Mouse (Mus musculus) heart, postnatal 0 days (tissue): ENCODE results near the gene Smtnl2. TPM values are rescaled to one million over a fixed set of nuclear protein-coding genes. Genes with fewer than 3 reads are reported as not detected.
"Not testable (repeated sequence)": the region's sequence is repeated elsewhere in the genome, so short reads cannot be mapped to it uniquely, and the experiment has no call there.

Experiments
- ATAC-seq: fragments of 200-750 bp; cut with Nextera tagmentation; 2 replicates; pipeline ENCODE4 v1.8.0; 2017; ENCODE audit warnings: low read depth, moderate number of reproducible peaks, moderate library complexity; ENCODE audit not compliant: insufficient read depth
- DNase-seq: peaks from one replicate; pipeline ENCODE4 v3.0.0-alpha.2; 2016; ENCODE audit warnings: low spot score
- H3K27ac ChIP-seq: fragments of 300-500 bp; sonication (generic); 2 replicates; pipeline ENCODE4 v1.5.1; 2014; ENCODE audit warnings: low read depth, mild to moderate bottlenecking
- H3K27me3 ChIP-seq: fragments of 300-500 bp; sonication (generic); 2 replicates; pipeline ENCODE4 v1.6.1; 2014; ENCODE audit warnings: low read length, mixed read lengths; ENCODE audit not compliant: control insufficient read depth, insufficient read depth
- H3K36me3 ChIP-seq: fragments of 300-500 bp; sonication (generic); replicated peaks from 2 replicates; pipeline ENCODE4 v1.6.1; 2014; ENCODE audit warnings: low read length, mixed read lengths; ENCODE audit not compliant: control insufficient read depth, insufficient read depth
- H3K4me1 ChIP-seq: fragments of 300-500 bp; sonication (generic); 2 replicates; pipeline ENCODE4 v1.6.1; 2014; ENCODE audit warnings: antibody characterized with exemption; ENCODE audit not compliant: control insufficient read depth, insufficient read depth
- H3K4me2 ChIP-seq: fragments of 300-500 bp; sonication (generic); 2 replicates; pipeline ENCODE4 v1.6.1; 2014; ENCODE audit warnings: low read depth, mild to moderate bottlenecking, low read length, moderate library complexity
- H3K4me3 ChIP-seq: fragments of 300-500 bp; sonication (generic); 2 replicates; pipeline ENCODE4 v1.5.1; 2014; ENCODE audit warnings: low read depth, low read length
- H3K9ac ChIP-seq: fragments of 300-500 bp; sonication (generic); replicated peaks from 2 replicates; pipeline ENCODE4 v1.6.1; 2014; ENCODE audit warnings: low read depth, low read length, mixed read lengths
- H3K9me3 ChIP-seq: fragments of 300-500 bp; sonication (generic); replicated peaks from 2 replicates; pipeline ENCODE4 v1.6.1; 2016; ENCODE audit warnings: low read length; ENCODE audit not compliant: control insufficient read depth
- CTCF ChIP-seq: IDR thresholded peaks from 2 replicates; pipeline ENCODE4 v1.5.1; 2016; ENCODE audit warnings: antibody characterized with exemption, control low read depth, low read depth
- EP300 ChIP-seq: IDR thresholded peaks from 2 replicates; pipeline ENCODE4 v1.6.1; 2016; ENCODE audit warnings: antibody characterized with exemption, low read depth
- WGBS: fragments of 180-500 bp; shearing (Covaris S2); extraction: QIAGEN DNeasy Blood & Tissue Kit; methylation state at CpG from one replicate; pipeline ENCODE4 v1.1.7; 2014; 5-methylcytosine and 5-hydroxymethylcytosine counted together
- polyA plus RNA-seq: library from polyadenylated mRNA; unstranded; fragments of >200 nt; fragmentation: Nextera tagmentation; extraction: Ambion mirVana; gene quantifications from 2 replicates; pipeline ENCODE4 v1.2.1, GENCODE M21; 2015
- total RNA-seq: library from RNA; depleted of rRNA; stranded (reverse); fragments of >200 nt; gene quantifications from 2 replicates; pipeline ENCODE4 v1.2.3, GENCODE M21; 2014; ENCODE audit warnings: low replicate concordance

Smtnl2 gene
- total and polyA plus RNA-seq, 2 experiments from 2014 or later, result 72.9 to 88.5 TPM

DNA sequence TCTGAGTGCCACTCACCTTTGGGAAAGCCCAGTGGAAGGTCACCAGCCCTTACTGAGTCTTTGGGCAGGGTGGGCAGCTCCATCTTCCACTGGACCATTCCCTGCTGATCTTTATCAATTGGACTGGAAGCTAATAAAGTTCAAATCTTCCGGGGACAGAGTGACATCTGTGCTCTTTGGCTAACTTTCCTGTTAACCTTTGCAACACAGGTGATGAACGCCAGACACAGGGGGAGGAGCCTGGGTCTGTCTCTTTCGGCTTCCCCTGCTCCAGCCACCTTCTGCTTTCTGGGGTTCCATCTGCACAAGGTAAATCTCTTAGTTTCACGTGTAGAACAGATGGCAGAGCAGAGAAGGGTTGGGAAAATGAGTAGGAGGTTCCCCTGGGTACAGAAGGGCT lies 26.9 kb upstream of the Smtnl2 start:
- Histone ChIP-seq H3K27ac (no peak overlapping the region), H3K27me3 (no peaks in the 10 kb centered on the region), H3K9ac (no peak overlapping the region), H3K4me2 (no peak overlapping the region), H3K36me3 (peaks cover 12% of the 10 kb centered on the region), H3K4me1 (peaks cover 18% of the 10 kb centered on the region; the same call in 1 of the 2 replicates), H3K9me3 (no peaks in the 10 kb centered on the region), H3K4me3 (no peak overlapping the region)
- ATAC-seq (no peak), DNase-seq (no peak)
- WGBS, result 53% methylated on average over 4 of the region's 4 CpGs
- TF ChIP-seq EP300, result no peak
- no peak for TF ChIP-seq CTCF

GRCm38 (mm10) chr11:72436756-72437650 lies 25.5 kb upstream of the Smtnl2 start:
- Histone ChIP-seq H3K4me1 (peaks cover 16% of the 10 kb centered on the region; the same call in 1 of the 2 replicates), H3K36me3 (no peaks in the 10 kb centered on the region), H3K9me3 (no peaks in the 10 kb centered on the region), H3K4me3 (no peak overlapping the region), H3K9ac (no peak overlapping the region), H3K27me3 (no peaks in the 10 kb centered on the region), H3K27ac (no peak overlapping the region), H3K4me2 (no peak overlapping the region)
- DNase-seq (no peak), ATAC-seq (no peak)
- WGBS, result 87% methylated on average over 16 of the region's 16 CpGs
- TF ChIP-seq EP300 (no peak), CTCF (no peak)

DNA sequence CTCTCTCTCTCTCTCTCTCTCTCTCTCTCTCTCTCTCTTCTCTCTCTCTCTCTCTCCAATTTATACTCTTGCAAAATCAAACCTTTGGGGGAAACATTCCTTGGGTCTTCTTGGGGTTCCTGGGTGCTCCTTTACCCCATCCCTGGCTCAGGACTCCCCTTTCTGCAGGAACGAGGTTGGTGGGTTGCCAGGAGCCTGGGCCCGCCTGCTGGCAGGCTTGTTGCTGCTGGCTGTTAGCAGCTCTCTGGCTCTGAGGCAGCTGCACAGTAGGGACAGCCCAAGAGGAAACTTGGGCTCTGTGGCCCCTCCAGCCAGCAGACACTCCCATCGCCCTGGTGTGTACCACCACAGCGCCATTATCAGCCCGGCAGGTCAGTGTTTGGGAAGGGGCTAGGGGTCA lies 24.8 kb upstream of the Smtnl2 start:
- ATAC-seq (no peak), DNase-seq (no peak)
- H3K36me3 ChIP-seq, result no peaks in the 10 kb centered on the region
- no peaks in the 10 kb centered on the region for H3K27me3 ChIP-seq
- TF ChIP-seq CTCF, result no peak
- no peak for TF ChIP-seq EP300
- H3K4me3 ChIP-seq, result no peak overlapping the region
- WGBS, result 68% methylated on average over 5 of the region's 5 CpGs
- H3K27ac ChIP-seq, result no peak overlapping the region
- H3K9me3 ChIP-seq, result no peaks in the 10 kb centered on the region
- no peak overlapping the region for H3K9ac ChIP-seq
- no peak overlapping the region for H3K4me2 ChIP-seq
- peaks cover 12% of the 10 kb centered on the region; the same call in 1 of the 2 replicates for H3K4me1 ChIP-seq

DNA sequence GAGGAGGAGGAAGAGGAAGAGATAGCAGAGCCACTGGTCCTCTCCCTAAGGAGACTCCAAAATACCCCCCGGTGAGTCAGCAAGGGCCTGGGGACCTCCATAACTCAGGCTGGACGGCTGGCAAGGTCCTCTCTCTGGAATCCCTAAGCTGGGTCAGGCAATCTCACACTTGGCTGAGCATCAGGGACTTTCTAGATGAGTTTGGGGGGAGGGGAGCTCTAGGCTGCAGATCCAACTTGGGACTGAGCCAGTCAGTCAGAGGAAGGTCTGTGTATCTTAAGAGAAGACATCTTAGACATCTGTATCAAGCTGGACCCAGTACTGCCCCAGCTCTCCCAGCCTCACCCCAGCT lies 24.2 kb upstream of the Smtnl2 start:
- H3K9me3 ChIP-seq, result no peaks in the 10 kb centered on the region
- ATAC-seq (peak; percentile 40), DNase-seq (peak; percentile 66)
- peaks cover 12% of the 10 kb centered on the region; the same call in 1 of the 2 replicates for H3K4me1 ChIP-seq
- H3K4me3 ChIP-seq, result no peak overlapping the region
- H3K27ac ChIP-seq, result no peak overlapping the region
- 13% methylated on average over 2 of the region's 2 CpGs for WGBS
- H3K27me3 ChIP-seq, result no peaks in the 10 kb centered on the region
- H3K4me2 ChIP-seq, result no peak overlapping the region
- TF ChIP-seq CTCF, result no peak
- no peak for TF ChIP-seq EP300
- H3K9ac ChIP-seq, result no peak overlapping the region
- H3K36me3 ChIP-seq, result no peaks in the 10 kb centered on the region

DNA sequence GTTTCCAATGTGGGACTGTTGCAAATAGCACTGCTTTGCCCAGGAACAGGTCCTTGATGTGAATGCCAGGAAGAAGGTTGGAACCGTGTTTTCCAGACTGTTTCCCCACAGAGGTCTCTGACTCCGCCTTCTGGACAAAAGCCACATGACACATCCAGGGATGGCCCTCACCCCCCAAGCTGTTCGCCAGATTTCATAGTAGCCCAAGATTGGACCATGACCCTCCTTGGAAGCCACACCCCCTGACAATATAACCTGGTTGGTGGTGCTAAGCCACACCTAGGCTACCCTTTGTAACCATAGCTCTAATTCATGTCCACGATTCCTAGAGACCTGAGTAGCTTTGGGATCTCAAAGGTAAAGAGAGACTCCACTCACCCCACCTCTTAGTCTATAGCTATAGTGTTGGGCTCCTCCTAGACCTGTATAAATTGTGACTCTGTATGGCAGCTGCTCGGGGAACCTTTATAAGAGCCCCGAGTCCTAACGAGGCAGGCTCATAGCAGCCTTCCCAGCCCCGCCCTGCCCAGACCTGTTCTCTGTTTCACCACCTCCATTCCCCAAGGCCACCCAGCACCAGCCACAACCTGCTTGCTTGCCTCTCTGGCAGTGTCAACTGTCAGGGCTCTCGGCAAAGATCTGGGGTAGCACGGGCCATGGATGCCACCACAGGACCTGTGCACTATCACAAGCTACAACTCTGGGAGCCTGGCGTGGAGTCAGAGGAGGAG lies 23.6 kb upstream of the Smtnl2 start, which contains the start of gene Ggt6:
Gene Ggt6, plus strand, starts transcription at position 564 of the 731 bp plus-strand sequence.
- TF ChIP-seq EP300 (no peak), CTCF (0 out of 2 replicates have a peak, but pooled peaks have one; percentile 18)
- Histone ChIP-seq H3K9me3 (no peaks in the 10 kb centered on the region), H3K4me1 (peaks cover 12% of the 10 kb centered on the region; the same call in 1 of the 2 replicates), H3K27me3 (no peaks in the 10 kb centered on the region), H3K9ac (no peak within 1 kb of the TSS), H3K36me3 (no peaks in the 10 kb centered on the region), H3K4me2 (no peak within 1 kb of the TSS), H3K4me3 (no peak within 1 kb of the TSS), H3K27ac (no peak within 1 kb of the TSS)
- ATAC-seq (no peak), DNase-seq (no peak)
- WGBS, result 53% methylated on average over 11 of the region's 11 CpGs

- H3K4me3 ChIP-seq, H3K36me3 ChIP-seq, H3K9ac ChIP-seq, DNase-seq, H3K4me2 ChIP-seq, H3K9me3 ChIP-seq, ATAC-seq, H3K4me1 ChIP-seq, H3K27me3 ChIP-seq, H3K27ac ChIP-seq: not testable (repeated sequence)
- 54% methylated on average over 9 of the region's 9 CpGs for WGBS
Measured at GRCm38 (mm10) chr11:72430311-72431068, 19.0 kb upstream of the Smtnl2 start.
